ENCODE assay signal across 8 mouse cellular contexts in genomic region chr5:117360631-117361541, GRCm38 (mm10). TPM values are rescaled to one million over a fixed set of nuclear protein-coding genes. Genes with fewer than 3 reads are reported as not detected.
DNase-seq lines count a peak whose midpoint lies in the region; ATAC-seq and TF ChIP-seq lines count a peak whose summit lies in the region.

No protein-coding gene starts in this region.

- ATAC-seq in midbrain, embryonic 12.5 days (ENCODE audit: low FRiP score, low read depth) = no peak
- ATAC-seq in midbrain, embryonic 16.5 days = no peak
- ATAC-seq in intestine, embryonic 14.5 days (replicated peaks; ENCODE audit: low FRiP score, low TSS enrichment, low read depth) = peak; percentile 81
- no peak for ATAC-seq in lung, embryonic 14.5 days (ENCODE audit: insufficient read depth)

- 0 out of 2 replicates have a peak overlapping the region, but pooled peaks have one; percentile 10 for H3K27ac ChIP-seq in midbrain, embryonic 12.5 days (replicated peaks)
- H3K27ac ChIP-seq in midbrain, embryonic 16.5 days (ENCODE audit: low read length) = no peak overlapping the region
- H3K27ac ChIP-seq in intestine, embryonic 14.5 days (ENCODE audit: low read depth) = peak overlapping the region; percentile 92
- H3K27ac ChIP-seq in lung, embryonic 14.5 days (ENCODE audit: low read depth) = peak overlapping the region; percentile 62

- no peak overlapping the region for H3K4me3 ChIP-seq in midbrain, embryonic 12.5 days
- no peak overlapping the region for H3K4me3 ChIP-seq in midbrain, embryonic 16.5 days (ENCODE audit: low read depth, low read length)
- peak overlapping the region; percentile 10; the same call in 1 of the 2 replicates for H3K4me3 ChIP-seq in intestine, embryonic 14.5 days (ENCODE audit: low read depth, low read length)
- no peak overlapping the region for H3K4me3 ChIP-seq in lung, embryonic 14.5 days (ENCODE audit: low read depth, low read length)

- H3K4me1 ChIP-seq in midbrain, embryonic 12.5 days = peaks cover 45% of the 10 kb centered on the region
- peaks cover 36% of the 10 kb centered on the region for H3K4me1 ChIP-seq in midbrain, embryonic 16.5 days (ENCODE audit: control insufficient read depth, insufficient read depth, low read length)
- H3K4me1 ChIP-seq in intestine, embryonic 14.5 days (replicated peaks; ENCODE audit: control insufficient read depth, insufficient read depth, low read length) = peaks cover 38% of the 10 kb centered on the region
- H3K4me1 ChIP-seq in lung, embryonic 14.5 days (ENCODE audit: insufficient read depth) = peaks cover 25% of the 10 kb centered on the region

- no peak for TF ChIP-seq CTCF in lung, embryonic 14.5 days (IDR thresholded peaks at IDR 0.05; ENCODE audit: low read depth)

- H3K36me3 ChIP-seq in midbrain, embryonic 12.5 days = peaks cover 27% of the 10 kb centered on the region
- H3K36me3 ChIP-seq in midbrain, embryonic 16.5 days (ENCODE audit: control insufficient read depth, insufficient read depth, low read length) = peaks cover 10% of the 10 kb centered on the region; the same call in 1 of the 2 replicates
- H3K36me3 ChIP-seq in intestine, embryonic 14.5 days (ENCODE audit: control insufficient read depth, insufficient read depth, low read length) = peaks cover 24% of the 10 kb centered on the region
- peaks cover 27% of the 10 kb centered on the region for H3K36me3 ChIP-seq in lung, embryonic 14.5 days (ENCODE audit: insufficient read depth)

- DNase-seq in adrenal gland, postnatal 25 days = peak; percentile 36
- DNase-seq in intestine, embryonic 14.5 days (ENCODE audit: low spot score) = peak; percentile 73
- DNase-seq in lung, embryonic 14.5 days = no peak
- DNase-seq in spleen, postnatal 36 days (ENCODE audit: low spot score in 2 of 2) = no peak
- no peak for DNase-seq in thymus, postnatal 4 days
- DNase-seq in layer of hippocampus, adult 8-10 months (ENCODE audit: low spot score in 2 of 2) = no peak

- no peaks in the 10 kb centered on the region for H3K27me3 ChIP-seq in midbrain, embryonic 12.5 days
- H3K27me3 ChIP-seq in midbrain, embryonic 16.5 days (ENCODE audit: control insufficient read depth, insufficient read depth, low read depth, low read length) = no peaks in the 10 kb centered on the region
- H3K27me3 ChIP-seq in intestine, embryonic 14.5 days (replicated peaks; ENCODE audit: control insufficient read depth, insufficient read depth, low read length) = no peaks in the 10 kb centered on the region
- no peaks in the 10 kb centered on the region for H3K27me3 ChIP-seq in lung, embryonic 14.5 days (ENCODE audit: insufficient read depth, low read length)

- peak overlapping the region; percentile 11; the same call in 1 of the 2 replicates for H3K9ac ChIP-seq in midbrain, embryonic 12.5 days (replicated peaks)
- no peak overlapping the region for H3K9ac ChIP-seq in midbrain, embryonic 16.5 days (ENCODE audit: low read depth, low read length)
- peak overlapping the region; percentile 10; the same call in 1 of the 2 replicates for H3K9ac ChIP-seq in intestine, embryonic 14.5 days (ENCODE audit: low read length)
- peak overlapping the region; percentile 10; the same call in 1 of the 2 replicates for H3K9ac ChIP-seq in lung, embryonic 14.5 days

- no peak overlapping the region for H3K4me2 ChIP-seq in midbrain, embryonic 12.5 days (replicated peaks)
- no peak overlapping the region for H3K4me2 ChIP-seq in midbrain, embryonic 16.5 days (ENCODE audit: low read length)
- H3K4me2 ChIP-seq in intestine, embryonic 14.5 days (ENCODE audit: low read length) = peak overlapping the region; percentile 33
- H3K4me2 ChIP-seq in lung, embryonic 14.5 days = peak overlapping the region; percentile 41

- 46% methylated on average over 13 of the region's 13 CpGs for WGBS in midbrain, embryonic 12.5 days
- 43% methylated on average over 13 of the region's 13 CpGs for WGBS in midbrain, embryonic 16.5 days
- WGBS in intestine, embryonic 14.5 days = 42% methylated on average over 13 of the region's 13 CpGs
- 33% methylated on average over 13 of the region's 13 CpGs for WGBS in lung, embryonic 14.5 days

- no peaks in the 10 kb centered on the region for H3K9me3 ChIP-seq in midbrain, embryonic 12.5 days
- no peaks in the 10 kb centered on the region for H3K9me3 ChIP-seq in midbrain, embryonic 16.5 days (replicated peaks; ENCODE audit: control insufficient read depth, low read length, poor library complexity, severe bottlenecking)
- no peaks in the 10 kb centered on the region for H3K9me3 ChIP-seq in intestine, embryonic 14.5 days (ENCODE audit: control insufficient read depth, low read length)
- no peaks in the 10 kb centered on the region for H3K9me3 ChIP-seq in lung, embryonic 14.5 days (ENCODE audit: low read depth, low read length)

RNA-seq across cellular contexts. Expression of gene Wsb2, which starts 3.8 kb away (rescaled TPM):
- polyA plus RNA-seq in midbrain, embryonic 12.5 days (2016; fragmentation: Nextera tagmentation; extraction: Ambion mirVana) = 113 and 114 TPM in 2 replicates
- 286 and 309 TPM in 2 replicates for polyA plus RNA-seq in midbrain, embryonic 16.5 days (2015; fragmentation: Nextera tagmentation; extraction: Ambion mirVana)
- 124 and 135 TPM in 2 replicates for total RNA-seq in adrenal gland, postnatal 25 days (2021)
- 63.9 and 70.3 TPM in 2 replicates for polyA plus RNA-seq in intestine, embryonic 14.5 days (2014; fragmentation: Nextera tagmentation; extraction: Ambion mirVana)
- polyA plus RNA-seq in lung, embryonic 14.5 days (2014; fragmentation: Nextera tagmentation; extraction: Ambion mirVana) = 67.1 and 70.9 TPM in 2 replicates
- total RNA-seq in layer of hippocampus, adult 8-10 months (2022) = 100 to 1,000 TPM; 228 to 259 (median 247) TPM

RNA-seq across cellular contexts. Expression of gene Rfc5, which starts 28.0 kb away (rescaled TPM):
- 72.9 and 79.5 TPM in 2 replicates for polyA plus RNA-seq in midbrain, embryonic 12.5 days (2016; fragmentation: Nextera tagmentation; extraction: Ambion mirVana)
- 22.9 and 28.4 TPM in 2 replicates for polyA plus RNA-seq in midbrain, embryonic 16.5 days (2015; fragmentation: Nextera tagmentation; extraction: Ambion mirVana)
- total RNA-seq in adrenal gland, postnatal 25 days (2021) = 16.9 and 17.8 TPM in 2 replicates
- 106 and 113 TPM in 2 replicates for polyA plus RNA-seq in intestine, embryonic 14.5 days (2014; fragmentation: Nextera tagmentation; extraction: Ambion mirVana)
- 127 and 145 TPM in 2 replicates for polyA plus RNA-seq in lung, embryonic 14.5 days (2014; fragmentation: Nextera tagmentation; extraction: Ambion mirVana)
- 10 to 100 TPM; 12.2 to 18.4 (median 16.2) TPM for total RNA-seq in layer of hippocampus, adult 8-10 months (2022)

RNA-seq across cellular contexts. Expression of gene Vsig10, which starts 42.0 kb away (rescaled TPM):
- 3.1 and 4.7 TPM in 2 replicates for polyA plus RNA-seq in midbrain, embryonic 12.5 days (2016; fragmentation: Nextera tagmentation; extraction: Ambion mirVana)
- 1.1 and 1.8 TPM in 2 replicates for polyA plus RNA-seq in midbrain, embryonic 16.5 days (2015; fragmentation: Nextera tagmentation; extraction: Ambion mirVana)
- total RNA-seq in adrenal gland, postnatal 25 days (2021) = 18.2 and 34.2 TPM in 2 replicates
- 10.0 and 10.9 TPM in 2 replicates for polyA plus RNA-seq in intestine, embryonic 14.5 days (2014; fragmentation: Nextera tagmentation; extraction: Ambion mirVana)
- 6.8 and 7.0 TPM in 2 replicates for polyA plus RNA-seq in lung, embryonic 14.5 days (2014; fragmentation: Nextera tagmentation; extraction: Ambion mirVana)
- total RNA-seq in layer of hippocampus, adult 8-10 months (2022) = 1 to 10 TPM; 2.1 to 4.8 (median 3.0) TPM

RNA-seq across cellular contexts. Expression of gene Ksr2, which starts 52.9 kb away (rescaled TPM):
- polyA plus RNA-seq in midbrain, embryonic 12.5 days (2016; fragmentation: Nextera tagmentation; extraction: Ambion mirVana) = 2.6 and 3.9 TPM in 2 replicates
- 7.5 and 8.9 TPM in 2 replicates for polyA plus RNA-seq in midbrain, embryonic 16.5 days (2015; fragmentation: Nextera tagmentation; extraction: Ambion mirVana)
- total RNA-seq in adrenal gland, postnatal 25 days (2021) = 4.7 and 6.2 TPM in 2 replicates
- polyA plus RNA-seq in intestine, embryonic 14.5 days (2014; fragmentation: Nextera tagmentation; extraction: Ambion mirVana) = 0.75 and 0.84 TPM in 2 replicates
- 0.36 and 0.39 TPM in 2 replicates for polyA plus RNA-seq in lung, embryonic 14.5 days (2014; fragmentation: Nextera tagmentation; extraction: Ambion mirVana)
- 10 to 100 TPM; 35.3 to 43.5 (median 40.3) TPM for total RNA-seq in layer of hippocampus, adult 8-10 months (2022)

Comparison
In these comparisons a context has a peak if more than half of its experiments do, and no peak if none do; other contexts are left out.
1. H3K4me2 ChIP-seq: peak in intestine, embryonic 14.5 days (single experiment) and lung, embryonic 14.5 days (single experiment); none in midbrain, embryonic 12.5 days (single experiment) and midbrain, embryonic 16.5 days (single experiment).
2. DNase-seq: peak in adrenal gland, postnatal 25 days (single experiment) and intestine, embryonic 14.5 days (single experiment); none in lung, embryonic 14.5 days (single experiment), spleen, postnatal 36 days (0 of 2), thymus, postnatal 4 days (single experiment) and layer of hippocampus, adult 8-10 months (0 of 2).